Comparison of ENCODE assay signal across 15 mouse cellular contexts in genomic region chr15:67977210-67977609, GRCm38 (mm10).
"Had no signal": no experiment of that assay in that cellular context is flagged by ENCODE, and none has a peak within 500 bp of the region (broad histone marks: within the 10 kb centered on the region; RNA-seq: fewer than 3 reads in every experiment).

No protein-coding gene starts in this region.

- H3K36me3 ChIP-seq: kidney, embryonic 15.5 days; limb, embryonic 15.5 days; liver, embryonic 13.5 days; lung, embryonic 15.5 days; midbrain, embryonic 12.5 days; neural tube, embryonic 13.5 days had no signal

- H3K9me3 ChIP-seq: limb, embryonic 15.5 days; liver, embryonic 13.5 days; lung, embryonic 15.5 days; midbrain, embryonic 12.5 days; neural tube, embryonic 13.5 days had no signal

- DNase-seq: kidney, postnatal 14 days; liver, embryonic 13.5 days; liver, postnatal 0 days; lung, postnatal 14 days; retina, postnatal 1 day; right cerebral cortex, postnatal 4 days; spleen, adult 18-20 months; thymus, adult 18-20 months; thymus, postnatal 25 days had no signal

- H3K4me1 ChIP-seq: limb, embryonic 15.5 days; liver, embryonic 13.5 days; midbrain, embryonic 12.5 days had no signal

- H3K27ac ChIP-seq: kidney, embryonic 15.5 days; limb, embryonic 15.5 days; liver, embryonic 13.5 days; lung, embryonic 15.5 days; midbrain, embryonic 12.5 days; neural tube, embryonic 13.5 days had no signal

- ATAC-seq: liver, postnatal 0 days; midbrain, embryonic 16.5 days had no signal

- H3K4me2 ChIP-seq: kidney, embryonic 15.5 days; limb, embryonic 15.5 days; liver, embryonic 13.5 days; lung, embryonic 15.5 days; midbrain, embryonic 12.5 days; neural tube, embryonic 13.5 days had no signal

- H3K27me3 ChIP-seq: kidney, embryonic 15.5 days; limb, embryonic 15.5 days; liver, embryonic 13.5 days; lung, embryonic 15.5 days; midbrain, embryonic 12.5 days; neural tube, embryonic 13.5 days had no signal

- H3K9ac ChIP-seq: kidney, embryonic 15.5 days; limb, embryonic 15.5 days; liver, embryonic 13.5 days; liver, postnatal 0 days; lung, embryonic 15.5 days; midbrain, embryonic 12.5 days; neural tube, embryonic 13.5 days had no signal

- H3K4me3 ChIP-seq: kidney, embryonic 15.5 days; limb, embryonic 15.5 days; liver, embryonic 13.5 days; lung, embryonic 15.5 days; midbrain, embryonic 12.5 days; neural tube, embryonic 13.5 days had no signal
